Mouse (Mus musculus): ENCODE data around the gene Il19. TPM values are rescaled to one million over a fixed set of nuclear protein-coding genes. Genes with fewer than 3 reads are reported as not detected.
A peak's percentile ranks its signal among the peaks of the same experiment; 100 is the strongest.

Gene Il19
- not detected for total RNA-seq (2021)
- long read RNA-seq, experiment 1, result 0 reads
- long read RNA-seq, experiment 2, result 0 reads

DNA sequence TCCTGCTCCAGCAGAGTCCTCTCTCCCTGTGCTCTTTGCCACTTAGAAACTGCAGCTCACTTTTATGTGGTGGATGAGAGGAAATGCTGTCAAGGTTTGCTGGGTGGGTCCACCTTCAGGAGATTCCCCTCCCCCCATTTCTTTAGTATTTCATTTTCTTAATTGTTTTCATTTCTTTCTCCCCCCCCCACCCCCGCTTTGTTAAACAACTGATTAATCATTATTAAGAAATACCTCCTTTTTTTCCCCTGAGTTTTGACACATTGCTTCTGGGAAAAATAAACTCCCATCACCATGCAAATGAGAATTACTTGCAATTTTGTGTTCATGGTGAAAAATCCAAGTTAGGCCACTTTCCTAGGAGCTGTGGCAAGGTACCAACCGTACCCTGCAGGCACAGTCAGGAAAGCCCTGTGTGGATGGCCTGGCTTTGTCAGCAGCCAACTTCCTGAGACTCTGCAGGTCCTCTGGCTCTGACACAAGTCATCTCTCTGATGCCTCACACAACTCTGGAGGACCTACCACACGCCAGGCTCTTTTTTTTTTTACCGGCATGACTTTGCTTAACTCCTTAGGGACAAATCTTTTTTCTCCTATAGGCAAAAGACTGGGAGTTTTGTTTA lies at the start of gene Il19:
TSS of gene Il19 (minus strand) at position 51 of the 623 bp plus-strand sequence.
- Histone ChIP-seq H3K4me3 (no peak within 1 kb of the TSS), H3K27ac (no peak within 1 kb of the TSS)
- no peak for DNase-seq
- intact Hi-C loops (cut with DNase I), result no loop called here
- TF ChIP-seq CTCF (IDR thresholded peaks at IDR 0.05), result no peak

DNA sequence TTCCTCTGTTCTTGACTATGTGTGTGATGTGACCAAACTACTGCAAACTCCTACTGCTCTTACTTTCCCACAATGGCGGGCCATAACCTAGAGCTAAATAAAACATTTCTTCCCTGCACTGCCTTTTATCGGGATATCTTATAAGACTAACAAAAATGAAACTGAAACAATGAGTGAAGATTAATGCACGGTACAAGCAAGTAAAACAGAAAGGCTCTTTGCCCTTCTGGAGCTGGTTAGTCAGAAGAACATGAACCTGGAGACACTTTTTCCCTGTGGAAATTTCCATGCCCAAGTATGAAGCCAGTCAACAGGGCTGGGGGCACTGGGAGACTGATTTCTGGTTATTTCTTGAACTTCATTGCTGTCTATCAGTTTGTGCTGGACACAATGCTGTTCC lies 49.4 kb upstream of the Il19 start:
- intact Hi-C loops (cut with DNase I), result loop anchor here (5.0 to 10.0 kb wide), 2 partner anchors 63 to 125 kb away; no protein-coding TSS in a partner anchor
- TF ChIP-seq CTCF (IDR thresholded peaks at IDR 0.05), result no peak
- no peak for DNase-seq
- no peak overlapping the region for H3K27ac ChIP-seq
- no peak overlapping the region for H3K4me3 ChIP-seq

DNA sequence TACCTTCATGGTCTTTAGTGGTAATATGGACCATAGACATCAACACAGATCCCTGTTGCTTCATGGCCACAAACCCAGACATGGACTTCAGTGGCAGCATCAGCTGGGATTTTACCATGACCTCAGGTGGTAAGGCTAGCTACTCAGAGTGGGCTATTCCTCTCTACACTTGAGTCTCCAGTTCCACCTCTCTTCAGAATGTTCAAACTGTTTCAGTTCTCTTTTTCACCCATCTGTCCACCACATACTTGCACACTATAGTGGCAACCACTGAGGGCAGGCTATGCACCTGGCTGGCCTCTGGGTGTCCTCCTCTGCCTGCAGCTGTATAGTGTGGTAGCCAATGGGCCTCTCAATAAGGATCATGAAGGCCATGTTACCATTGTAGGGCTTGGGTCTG lies 47.5 kb upstream of the Il19 start:
- DNase-seq, result no peak
- Histone ChIP-seq H3K27ac (no peak overlapping the region), H3K4me3 (no peak overlapping the region)
- peak; percentile 35; the same call in 1 of the 2 replicates for TF ChIP-seq CTCF (IDR thresholded peaks at IDR 0.05)
- intact Hi-C loops (cut with DNase I), result loop anchor here (5.0 to 10.0 kb wide), 2 partner anchors 65 to 127 kb away; no protein-coding TSS in a partner anchor

DNA sequence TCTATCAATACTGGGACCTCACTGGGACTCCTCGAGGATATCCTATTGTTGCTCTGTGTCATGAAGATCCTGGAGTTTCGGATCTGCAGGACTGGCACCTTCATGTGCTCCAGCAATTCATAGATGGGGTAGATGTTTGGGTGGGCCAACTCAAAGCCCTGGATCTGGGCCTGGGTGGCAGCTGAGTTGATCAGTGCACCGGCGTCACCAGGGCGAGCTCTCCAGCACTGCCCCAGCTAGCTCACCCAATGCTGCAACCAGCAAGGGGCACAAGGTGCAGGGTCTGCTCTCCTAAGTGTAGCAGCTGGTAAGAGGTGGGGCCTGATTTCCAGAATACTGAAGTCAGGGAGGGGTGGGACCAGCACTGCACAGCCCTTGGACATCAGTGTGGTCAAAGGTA lies 47.1 kb upstream of the Il19 start:
- TF ChIP-seq CTCF (IDR thresholded peaks at IDR 0.05), result no peak

DNA sequence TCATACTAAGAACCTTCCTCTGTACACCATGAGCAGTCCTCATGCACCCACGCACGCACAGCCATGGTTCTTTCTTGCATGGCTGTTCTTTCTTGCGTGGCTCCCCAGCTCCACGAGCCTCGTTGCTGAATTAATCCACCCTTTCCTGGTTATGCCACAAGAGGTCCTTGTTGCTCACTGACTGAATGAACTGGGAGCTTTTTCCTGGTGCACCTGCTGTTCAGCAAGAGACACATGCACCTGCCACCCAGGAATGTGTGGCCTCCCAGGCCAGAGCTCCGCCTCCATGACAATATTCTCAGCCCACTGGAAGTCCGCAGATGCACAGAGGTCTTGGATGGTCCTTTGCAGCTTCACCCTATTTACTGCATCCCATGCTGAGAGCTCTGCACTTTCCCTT lies 44.5 kb upstream of the Il19 start:
- no peak for DNase-seq
- peak; percentile 37 for TF ChIP-seq CTCF (IDR thresholded peaks at IDR 0.05)
- H3K4me3 ChIP-seq, result no peak overlapping the region
- intact Hi-C loops (cut with DNase I), result loop anchor here (10.0 kb wide), 1 partner anchor 130 kb away; no protein-coding TSS in a partner anchor
- no peak overlapping the region for H3K27ac ChIP-seq

More for the DNA sequence above, 47.1 kb upstream of the Il19 start:
- no peak for DNase-seq
- intact Hi-C loops (cut with DNase I), result loop anchor here (5.0 to 10.0 kb wide), 2 partner anchors 65 to 128 kb away; no protein-coding TSS in a partner anchor
- H3K4me3 ChIP-seq, result no peak overlapping the region
- H3K27ac ChIP-seq, result no peak overlapping the region

DNA sequence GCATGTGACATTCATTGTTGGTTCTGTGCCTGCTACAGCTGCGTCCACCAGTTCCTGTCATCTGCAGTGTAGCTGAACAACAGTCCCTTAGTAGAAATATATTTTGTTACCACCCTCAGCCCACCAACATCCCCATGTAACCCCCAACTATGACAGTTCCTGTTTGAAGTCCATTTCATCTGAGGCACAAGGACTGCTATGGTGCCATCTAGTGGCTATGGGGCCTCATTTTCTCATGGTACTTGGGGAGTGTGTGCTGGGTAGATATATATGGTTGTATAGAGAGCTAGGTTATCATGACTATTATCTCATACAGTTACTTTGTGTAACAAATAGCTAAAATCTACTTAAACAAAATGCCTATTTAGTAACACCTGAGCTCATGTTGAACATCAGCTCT lies 39.5 kb upstream of the Il19 start:
- Histone ChIP-seq H3K27ac (no peak overlapping the region), H3K4me3 (no peak overlapping the region)
- intact Hi-C loops (cut with DNase I), result loop anchor here (1.0 kb wide), 1 partner anchor 104 kb away; no protein-coding TSS in a partner anchor
- peak; percentile 79 for TF ChIP-seq CTCF (IDR thresholded peaks at IDR 0.05)
- DNase-seq, result peak; percentile 45

DNA sequence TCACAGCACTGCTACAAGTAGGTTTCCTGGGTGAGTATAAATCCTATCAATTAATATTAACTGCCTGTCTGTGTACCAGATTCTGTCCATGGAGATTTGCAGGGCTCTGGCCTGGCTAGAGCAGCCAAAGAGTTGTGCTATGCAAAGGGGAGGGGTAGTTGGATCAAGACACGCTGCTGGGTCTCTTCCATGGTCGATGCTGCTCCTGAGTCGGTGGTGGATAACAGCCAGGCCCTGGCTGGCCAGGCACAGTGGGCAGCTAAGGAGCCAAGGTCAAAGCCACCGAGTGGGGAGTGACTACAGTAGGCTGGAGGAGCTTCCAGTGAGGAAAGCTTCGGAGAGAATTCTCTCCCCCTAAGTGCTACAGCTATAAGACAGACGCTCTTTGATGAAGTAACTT lies 24.0 kb upstream of the Il19 start:
- no peak overlapping the region for H3K27ac ChIP-seq
- intact Hi-C loops (cut with DNase I), result no loop called here
- DNase-seq, result peak; percentile 62
- no peak for TF ChIP-seq CTCF (IDR thresholded peaks at IDR 0.05)
- no peak overlapping the region for H3K4me3 ChIP-seq

DNA sequence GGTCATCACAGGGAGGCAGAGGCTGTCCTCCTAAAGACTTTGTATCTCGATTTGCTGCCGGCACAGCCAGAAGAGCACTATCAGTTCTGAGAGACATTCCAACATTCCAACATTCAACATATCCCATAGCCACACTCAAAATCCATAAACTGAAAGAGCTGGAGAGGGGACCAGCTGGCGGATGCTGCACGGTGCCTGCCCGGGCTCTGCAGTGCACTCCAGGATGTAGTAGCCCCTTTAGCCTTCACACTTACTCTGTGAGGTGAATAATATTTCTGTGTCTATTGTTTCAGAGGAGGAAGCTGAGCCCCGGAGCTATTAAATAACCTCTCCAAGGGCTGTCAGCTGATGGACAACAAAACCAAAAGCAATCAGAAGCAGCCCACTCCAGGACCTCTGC lies 7.0 kb upstream of the Il19 start:
- no peak for DNase-seq
- intact Hi-C loops (cut with DNase I), result no loop called here
- H3K27ac ChIP-seq, result no peak overlapping the region
- H3K4me3 ChIP-seq, result no peak overlapping the region
- no peak for TF ChIP-seq CTCF (IDR thresholded peaks at IDR 0.05)

DNA sequence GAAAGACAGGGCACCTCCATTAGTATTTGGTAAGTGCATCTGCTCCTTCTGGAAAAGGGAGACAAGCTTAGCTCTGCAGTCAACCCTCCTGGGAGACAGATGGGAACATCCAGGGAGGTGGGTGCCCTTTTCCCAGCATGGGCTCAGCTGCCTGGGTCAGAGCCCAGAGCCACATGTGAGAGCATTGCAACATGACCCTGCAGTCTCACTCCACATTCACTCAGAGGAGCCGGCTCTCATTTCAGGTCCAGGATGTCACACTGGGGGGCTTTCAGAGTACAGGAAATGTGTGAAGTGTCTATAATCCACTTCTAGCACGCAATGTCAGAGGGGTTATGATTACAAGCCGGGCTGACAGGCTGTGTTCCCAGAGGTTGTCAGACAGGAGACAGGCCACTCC lies 1.9 kb upstream of the Il19 start:
- intact Hi-C loops (cut with DNase I), result no loop called here
- DNase-seq, result peak; percentile 62
- TF ChIP-seq CTCF (IDR thresholded peaks at IDR 0.05), result no peak
- no peak overlapping the region for H3K4me3 ChIP-seq
- H3K27ac ChIP-seq, result no peak overlapping the region

DNA sequence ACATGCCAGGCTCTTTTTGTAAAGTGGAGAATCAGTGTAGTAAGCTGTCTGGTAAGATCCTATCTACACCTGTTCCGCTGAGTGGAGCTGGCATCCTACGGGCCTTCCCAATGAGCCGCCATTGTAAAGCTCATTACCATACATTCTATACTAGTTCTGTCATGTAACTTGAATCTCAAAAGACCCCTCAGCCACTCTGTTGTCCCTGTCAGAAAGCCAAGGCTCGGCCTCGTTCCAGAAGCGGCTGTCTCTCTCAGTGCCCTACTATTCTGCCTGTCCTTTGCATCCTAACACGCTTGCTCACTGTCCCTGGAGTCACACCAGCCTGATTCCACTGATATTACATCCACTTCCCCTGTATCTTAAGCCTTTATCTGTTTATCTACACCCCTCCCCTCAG lies 1.7 kb downstream of the Il19 start:
- intact Hi-C loops (cut with DNase I), result no loop called here
- H3K4me3 ChIP-seq, result no peak overlapping the region
- no peak for TF ChIP-seq CTCF (IDR thresholded peaks at IDR 0.05)
- DNase-seq, result no peak
- H3K27ac ChIP-seq, result no peak overlapping the region

DNA sequence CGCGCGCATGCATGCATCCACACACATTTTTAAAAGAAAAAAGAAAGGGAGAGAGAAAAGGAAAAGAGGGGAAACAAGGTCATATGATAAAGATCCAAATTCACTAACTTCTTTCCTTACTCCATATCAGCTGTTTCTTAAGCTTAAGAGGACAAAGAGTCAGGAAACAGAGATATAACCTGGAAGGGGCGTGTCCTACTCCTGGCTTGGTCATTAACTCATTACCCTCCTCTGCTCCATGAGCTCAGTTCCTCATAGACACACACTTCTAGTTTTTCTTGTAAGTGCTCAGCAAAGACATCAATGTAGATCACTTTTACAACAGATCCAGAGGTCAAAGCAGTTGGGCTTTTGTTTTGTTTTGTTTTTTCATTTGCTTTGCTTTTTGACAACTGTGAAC lies 2.7 kb downstream of the Il19 start:
- DNase-seq, result no peak
- TF ChIP-seq CTCF (IDR thresholded peaks at IDR 0.05), result no peak
- intact Hi-C loops (cut with DNase I), result no loop called here

DNA sequence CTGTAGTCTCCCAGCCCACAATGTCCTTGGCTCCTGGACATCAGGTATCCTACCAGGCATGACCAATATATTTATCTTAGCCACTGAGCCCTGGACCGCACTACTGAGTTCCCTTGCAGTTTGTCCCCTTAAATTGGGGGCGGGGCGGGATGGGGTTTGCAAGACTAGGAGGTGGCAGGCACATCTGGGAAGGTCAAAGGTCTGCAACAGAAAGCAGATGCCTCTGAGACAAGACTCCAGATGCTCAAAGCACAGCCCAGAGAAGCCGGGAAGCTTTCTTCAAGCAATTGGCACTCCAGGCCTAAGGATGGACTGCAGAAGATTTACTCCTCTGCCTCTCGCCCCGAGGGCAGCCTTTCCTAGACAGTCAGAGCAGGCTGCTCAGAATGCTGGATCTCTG lies 3.6 kb downstream of the Il19 start:
- Histone ChIP-seq H3K27ac (no peak overlapping the region), H3K4me3 (no peak overlapping the region)
- TF ChIP-seq CTCF (IDR thresholded peaks at IDR 0.05), result no peak
- no peak for DNase-seq
- intact Hi-C loops (cut with DNase I), result no loop called here

More for the DNA sequence above, 2.7 kb downstream of the Il19 start:
- H3K4me3 ChIP-seq, result no peak overlapping the region
- no peak overlapping the region for H3K27ac ChIP-seq

DNA sequence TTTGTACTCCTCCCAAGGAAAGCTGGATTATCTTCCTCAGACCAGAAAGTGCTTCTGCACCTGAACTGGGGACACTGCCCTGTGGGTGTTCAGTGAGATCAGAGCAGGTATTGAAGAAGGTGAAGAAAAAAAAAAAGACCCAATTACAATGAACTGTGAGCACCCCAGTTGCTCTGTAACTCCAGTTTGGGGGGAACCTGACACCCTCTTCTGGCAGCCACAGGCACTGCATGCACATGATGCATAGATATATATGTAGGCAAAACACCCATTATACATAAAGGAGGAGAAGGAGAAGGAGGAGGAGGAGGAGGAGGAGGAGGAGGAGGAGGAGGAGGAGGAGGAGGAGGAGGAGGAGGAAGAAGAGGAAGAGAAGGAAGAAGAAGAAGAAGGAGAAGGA lies 13.4 kb downstream of the Il19 start:
- no peak overlapping the region for H3K27ac ChIP-seq
- no peak overlapping the region for H3K4me3 ChIP-seq
- intact Hi-C loops (cut with DNase I), result no loop called here
- DNase-seq, result no peak
- TF ChIP-seq CTCF (IDR thresholded peaks at IDR 0.05), result no peak
